Mouse (Mus musculus) kidney, adult 2 months (tissue): ENCODE data around the gene Fat2.

Experiments
- CTCF ChIP-seq: fragments of 200-500 bp; conservative IDR thresholded peaks from 2 replicates; pipeline ENCODE4 v1.5.1; 2011; ENCODE audit warnings: low read depth, mild to moderate bottlenecking, control low read depth, low read length, moderate library complexity, mixed read lengths; ENCODE audit not compliant: insufficient read depth, insufficient read length
- POLR2A ChIP-seq: fragments of 200-500 bp; IDR thresholded peaks from one replicate; pipeline ENCODE4 v1.6.1; 2011; ENCODE audit warnings: low read depth, low read length, control low read depth

DNA sequence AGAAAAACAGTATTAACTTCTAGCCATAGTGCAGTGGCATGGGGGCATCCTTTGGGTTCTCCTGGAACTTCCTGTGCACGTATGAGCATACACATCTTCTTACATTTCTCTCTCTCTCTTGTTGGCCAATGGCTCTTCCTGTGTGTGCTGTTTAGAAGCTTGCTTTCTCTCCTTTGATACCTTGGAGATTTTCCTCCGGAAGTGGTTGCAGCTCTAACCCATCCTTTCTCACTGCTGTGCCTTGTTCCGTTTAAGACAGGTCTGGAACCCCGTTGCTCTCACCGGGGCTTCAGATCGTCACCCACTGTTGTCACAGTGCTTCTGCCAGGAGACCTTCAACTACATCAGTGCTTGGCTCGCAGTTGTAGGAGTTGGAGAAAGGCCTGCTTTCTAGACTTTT, 115.1 kb downstream of the Fat2 start:
- TF ChIP-seq CTCF (no peak), POLR2A (no peak)
